Mouse (Mus musculus) kidney, adult 11 months (tissue): ENCODE results near the gene AI481877.

Experiments
- DNase-seq: peaks from one replicate; pipeline ENCODE4 v3.0.0; 2022

Gene AI481877

DNA sequence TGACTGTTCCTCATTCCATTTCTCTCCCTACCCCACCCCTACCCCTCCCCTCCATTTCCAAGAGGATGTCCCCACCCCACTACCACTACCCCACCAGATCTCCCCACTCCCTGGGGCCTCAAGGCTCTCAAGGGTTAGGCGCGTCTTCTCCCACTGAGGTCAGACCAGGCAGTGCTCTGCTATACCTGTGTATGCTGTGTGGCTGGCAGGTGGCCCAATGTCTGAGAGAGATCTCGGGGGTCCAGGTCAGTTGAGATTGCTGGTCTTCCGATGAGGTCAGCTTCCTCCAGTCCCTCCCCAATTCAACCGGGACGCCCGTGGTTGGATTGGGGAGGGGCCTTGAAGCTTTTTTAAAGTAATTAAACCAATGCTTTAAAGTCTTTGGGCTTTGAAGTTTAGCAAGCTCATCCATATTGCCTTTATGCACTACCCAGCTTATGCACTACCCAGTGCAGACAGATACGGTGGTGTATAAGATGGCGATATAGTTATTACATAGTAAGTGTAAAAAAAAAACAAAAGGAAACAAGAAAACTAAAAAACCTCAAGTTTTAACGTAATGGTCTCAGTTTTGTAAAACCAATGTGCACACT, 104.4 kb downstream of the AI481877 start:
- no peak for DNase-seq

DNA sequence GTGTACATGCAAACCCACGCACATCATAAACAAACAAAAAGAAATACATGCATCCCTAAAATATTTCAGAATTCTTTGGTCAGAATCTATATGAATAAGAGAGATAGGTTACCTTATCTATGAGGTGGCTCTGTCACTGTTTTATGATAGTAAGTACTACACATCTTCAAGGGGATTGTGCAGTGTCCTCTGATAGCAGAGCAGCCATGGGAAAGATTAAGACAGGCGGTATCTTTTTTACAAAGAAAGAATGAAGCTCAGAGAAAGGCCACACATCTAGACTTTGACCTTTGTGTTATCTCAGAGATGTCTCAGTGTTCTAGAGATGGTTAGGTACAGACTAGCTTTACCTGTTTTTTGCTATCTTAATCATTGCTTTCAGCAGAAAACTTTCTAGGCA, 121.9 kb downstream of the AI481877 start:
- DNase-seq, result no peak

DNA sequence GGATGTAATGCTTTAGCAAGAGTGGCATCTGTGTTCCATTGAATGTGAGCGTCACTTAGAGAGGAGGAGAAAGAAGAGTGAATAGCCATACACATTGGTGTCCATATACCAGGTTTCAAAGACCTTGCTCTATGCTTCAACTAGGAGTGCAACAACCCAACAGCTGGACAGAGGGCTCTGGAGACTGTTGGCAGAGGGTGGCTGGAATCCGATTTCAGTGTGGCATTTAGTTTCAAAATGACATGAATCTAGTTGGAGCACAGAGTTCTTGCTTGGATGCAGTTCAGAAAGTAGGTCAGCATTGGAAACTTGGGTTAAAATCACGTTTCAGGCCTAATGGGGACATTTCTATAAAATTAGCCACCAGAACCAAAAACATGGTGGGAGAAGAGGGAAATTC, 123.6 kb downstream of the AI481877 start:
- DNase-seq, result no peak

DNA sequence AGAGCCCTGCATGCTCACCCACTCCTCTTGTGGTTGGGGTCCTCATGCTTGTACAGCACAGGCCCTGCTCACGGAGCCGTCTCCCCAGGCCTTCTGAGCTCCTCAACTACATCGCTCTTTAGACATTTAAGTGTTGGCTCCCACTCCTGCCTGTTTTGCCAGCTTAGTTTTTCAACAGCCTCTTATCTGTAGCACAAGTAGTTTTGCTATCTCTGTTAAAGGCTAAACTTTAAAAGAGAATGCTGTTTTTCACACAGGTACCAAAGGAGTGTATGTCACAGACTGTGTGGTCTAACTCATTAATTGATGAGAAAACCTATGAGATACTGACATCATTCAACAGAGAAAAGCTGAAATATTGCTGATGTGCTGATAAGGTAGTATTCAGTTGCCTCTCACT, 127.3 kb downstream of the AI481877 start:
- no peak for DNase-seq

DNA sequence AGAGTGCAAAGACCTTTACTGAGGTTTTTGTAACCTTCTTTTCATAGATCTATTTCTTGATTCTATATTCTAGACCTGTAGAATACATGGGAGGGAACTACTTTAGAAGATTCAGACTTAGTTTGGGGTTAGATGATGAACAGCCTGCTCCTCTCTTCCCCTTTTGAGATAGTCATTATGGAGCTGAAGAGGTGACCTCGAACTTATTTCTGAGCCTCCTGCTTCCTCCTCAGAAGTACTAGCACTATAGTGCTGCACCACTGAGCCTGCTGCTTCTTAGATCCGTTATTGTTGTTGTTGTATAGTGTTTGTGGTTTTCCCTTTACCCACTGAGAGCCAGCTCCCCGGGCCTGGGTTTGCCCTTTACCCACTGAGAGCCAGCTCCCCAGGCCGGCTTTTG, 129.1 kb downstream of the AI481877 start:
- DNase-seq, result no peak

DNA sequence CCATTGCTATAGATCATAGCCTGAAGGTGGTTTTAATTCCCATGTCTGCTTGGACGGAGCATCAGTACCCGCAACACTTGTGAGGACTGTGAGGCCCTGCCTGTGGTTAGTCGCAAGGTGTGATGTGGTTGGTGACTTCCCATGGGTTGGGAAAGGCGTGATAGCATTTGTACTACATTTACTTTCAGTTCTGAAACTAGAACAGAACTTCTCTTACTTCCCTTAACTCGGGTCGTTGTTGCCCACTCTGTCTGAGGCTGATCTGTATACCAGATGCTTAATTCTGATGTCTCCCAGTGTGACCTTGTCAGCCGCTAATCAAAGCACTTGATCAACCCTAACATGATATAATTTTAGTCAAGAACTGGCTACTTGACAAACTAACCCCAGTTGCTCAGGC, 129.6 kb downstream of the AI481877 start:
- DNase-seq, result no peak

DNA sequence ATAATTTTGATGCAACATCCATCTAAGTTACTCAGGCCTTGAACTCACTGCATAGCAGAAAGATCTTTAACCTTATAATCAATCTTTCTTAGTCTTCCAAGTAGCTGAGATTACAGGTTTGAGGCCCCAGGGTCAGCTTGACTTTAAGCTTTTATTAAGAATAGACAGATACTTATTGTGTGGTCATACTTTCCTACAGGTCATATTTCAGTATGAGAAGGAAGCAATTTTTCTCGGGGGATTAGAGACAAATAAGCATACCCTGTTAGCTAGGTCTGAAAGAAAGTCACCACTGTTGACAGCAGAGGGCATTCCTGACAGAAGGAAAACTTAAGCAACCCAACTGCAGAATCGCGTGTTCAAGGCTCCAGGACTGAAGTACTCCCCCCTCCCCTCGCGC, 130.8 kb downstream of the AI481877 start:
- DNase-seq, result no peak

DNA sequence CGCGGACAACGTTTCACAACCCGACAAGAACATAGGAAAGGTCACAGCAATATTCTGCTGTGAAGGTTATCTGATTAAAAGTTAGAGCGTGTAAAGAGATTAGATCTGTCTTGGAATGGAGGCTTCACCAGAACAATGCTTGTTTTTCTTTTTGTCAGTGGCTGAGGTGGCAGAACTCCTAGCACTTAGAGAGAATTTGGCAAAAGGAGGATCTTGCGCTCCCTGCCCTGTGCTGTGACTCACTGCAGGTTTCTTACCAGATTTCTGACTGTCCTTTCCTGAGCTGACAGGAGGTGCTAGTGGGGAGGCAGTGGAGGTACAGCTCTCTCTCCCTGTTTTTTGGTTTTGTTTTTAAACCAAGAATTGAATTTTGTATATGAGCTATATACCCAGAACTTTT, 131.8 kb downstream of the AI481877 start:
- no peak for DNase-seq

DNA sequence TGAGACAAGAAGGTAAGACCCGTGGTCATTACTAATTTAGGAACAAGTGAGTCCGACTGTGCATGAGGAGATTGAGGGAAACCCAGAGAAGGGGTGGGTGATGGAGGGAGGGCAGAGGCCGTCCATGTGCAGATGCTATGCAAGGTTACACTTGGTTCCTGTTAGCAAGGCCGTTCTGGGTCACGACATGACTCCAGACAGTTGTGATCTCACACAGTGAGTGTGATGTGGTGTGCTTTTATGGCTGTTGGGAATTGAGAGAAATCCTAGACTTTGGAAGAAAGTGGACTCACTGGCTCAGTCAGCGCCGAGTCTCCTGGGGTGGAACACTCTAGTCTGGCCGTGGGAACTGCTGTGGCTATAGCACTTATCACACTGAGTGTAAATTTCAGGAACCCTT, 132.6 kb downstream of the AI481877 start:
- DNase-seq, result no peak

DNA sequence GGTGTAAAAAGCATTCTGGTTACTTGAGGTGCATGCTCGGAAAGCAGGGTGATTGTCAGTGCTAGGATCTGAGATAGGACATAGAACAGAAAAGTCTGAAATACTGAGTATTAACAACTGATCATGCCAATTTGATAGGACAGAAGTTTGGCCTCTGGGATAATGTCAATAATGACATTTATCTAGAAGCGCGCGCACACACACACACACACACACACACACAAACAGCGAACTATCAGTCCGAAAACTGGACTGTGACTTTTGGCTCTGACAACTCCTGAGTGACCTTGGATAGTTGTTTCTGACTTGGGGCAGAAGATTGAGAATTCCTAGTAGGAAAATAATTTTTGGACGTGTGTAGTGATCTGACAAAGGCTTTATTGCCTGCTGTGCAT, 135.0 kb downstream of the AI481877 start:
- no peak for DNase-seq

DNA sequence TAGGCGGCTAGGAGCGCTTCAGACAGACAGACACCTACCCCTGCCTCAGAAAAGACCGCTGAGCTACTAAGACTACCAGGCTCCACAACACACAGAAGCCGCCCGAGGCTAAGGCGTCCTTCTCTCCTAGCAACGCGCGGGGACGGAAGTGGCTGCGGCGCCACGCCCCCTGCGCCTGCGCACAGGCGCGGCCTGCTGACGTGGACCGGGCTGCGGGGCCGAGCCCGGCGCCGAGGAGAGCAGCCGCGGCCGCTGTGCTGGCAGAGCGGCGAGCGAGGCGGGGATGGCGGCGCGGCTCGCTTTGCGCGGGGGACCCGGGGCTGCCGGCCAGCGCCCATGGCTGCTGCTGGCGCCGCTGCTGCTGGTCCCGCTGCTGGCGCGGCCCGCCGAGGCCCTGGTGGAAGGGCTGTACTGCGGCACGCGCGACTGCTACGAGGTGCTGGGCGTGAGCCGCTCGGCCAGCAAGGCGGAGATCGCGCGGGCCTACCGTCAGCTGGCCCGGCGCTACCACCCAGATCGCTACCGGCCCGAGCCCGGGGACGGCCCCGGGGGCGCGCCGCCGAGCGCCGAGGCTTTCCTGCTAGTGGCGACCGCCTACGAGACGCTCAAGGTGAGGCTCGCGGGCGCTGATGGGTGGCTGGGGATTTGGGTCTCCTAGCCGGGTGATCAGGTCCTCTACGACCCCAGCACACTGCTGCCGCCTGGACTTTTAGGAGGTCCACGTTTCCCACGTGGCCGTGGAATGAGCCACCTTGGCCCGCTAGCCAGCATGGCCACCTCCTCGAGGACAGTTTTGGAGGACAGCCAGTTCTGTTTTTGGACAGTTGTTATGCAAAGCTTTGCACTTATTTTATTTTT, 135.6 kb downstream of the AI481877 start, which contains the start of gene Gm20503:
Gene Gm20503, plus strand, starts transcription at position 263 of the 858 bp plus-strand sequence.
- peak; percentile 89 for DNase-seq

DNA sequence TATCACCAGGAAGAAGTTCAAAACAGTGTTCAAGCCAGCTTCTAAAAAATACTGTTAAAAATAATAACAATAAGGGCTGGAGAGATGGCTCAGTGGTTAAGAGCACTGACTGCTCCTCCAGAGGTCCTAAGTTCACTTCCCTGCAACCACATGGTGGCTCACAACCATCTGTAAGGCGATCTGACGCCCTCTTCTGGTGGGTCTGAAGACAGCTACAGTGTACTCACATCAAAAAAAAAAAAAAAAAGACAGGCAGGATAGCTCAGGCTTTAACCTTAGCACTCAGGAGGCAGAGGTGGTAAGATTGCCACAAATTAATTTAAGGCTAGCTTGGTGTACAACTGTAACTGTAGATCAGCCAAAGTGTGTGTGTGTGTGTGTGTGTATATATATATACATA, 138.2 kb downstream of the AI481877 start:
- no peak for DNase-seq

DNA sequence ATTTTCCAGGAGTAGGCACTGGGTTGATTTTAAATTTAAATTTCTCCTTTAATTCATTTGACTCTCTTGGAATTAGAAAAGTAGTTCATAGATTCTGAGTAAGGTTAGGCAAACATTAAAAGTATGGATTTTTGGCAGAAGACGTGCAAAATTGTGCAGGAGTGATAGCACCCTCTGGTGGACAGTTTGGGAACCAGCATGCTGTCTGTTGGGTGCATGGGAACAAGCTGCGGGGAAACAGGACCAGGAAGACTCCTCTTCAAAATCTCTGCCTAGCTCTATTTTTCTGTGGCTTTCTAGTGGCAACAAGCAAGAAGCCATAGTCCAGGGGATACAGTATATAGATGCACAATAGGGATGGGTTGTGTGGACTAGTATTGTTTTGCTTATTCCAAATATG, 139.1 kb downstream of the AI481877 start:
- DNase-seq, result peak; percentile 53

DNA sequence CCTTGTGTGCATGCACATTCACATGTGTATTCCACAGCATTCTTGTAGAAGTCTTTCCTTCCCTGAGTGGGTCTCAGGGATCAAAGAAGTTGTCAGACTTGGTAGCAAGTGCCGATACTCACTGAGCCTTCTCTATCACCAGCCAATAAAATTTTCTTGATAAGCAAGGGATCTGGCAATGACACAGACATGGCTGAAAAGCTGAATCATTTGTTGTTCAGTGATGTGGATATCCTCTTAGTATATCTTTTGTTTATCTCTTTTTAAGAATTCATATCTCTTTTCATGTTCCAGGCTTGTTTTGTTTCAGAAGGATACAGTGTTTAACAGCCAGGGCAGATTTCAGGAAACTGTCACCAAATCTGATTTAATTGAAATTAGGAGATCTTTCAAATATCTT, 140.1 kb downstream of the AI481877 start:
- no peak for DNase-seq

DNA sequence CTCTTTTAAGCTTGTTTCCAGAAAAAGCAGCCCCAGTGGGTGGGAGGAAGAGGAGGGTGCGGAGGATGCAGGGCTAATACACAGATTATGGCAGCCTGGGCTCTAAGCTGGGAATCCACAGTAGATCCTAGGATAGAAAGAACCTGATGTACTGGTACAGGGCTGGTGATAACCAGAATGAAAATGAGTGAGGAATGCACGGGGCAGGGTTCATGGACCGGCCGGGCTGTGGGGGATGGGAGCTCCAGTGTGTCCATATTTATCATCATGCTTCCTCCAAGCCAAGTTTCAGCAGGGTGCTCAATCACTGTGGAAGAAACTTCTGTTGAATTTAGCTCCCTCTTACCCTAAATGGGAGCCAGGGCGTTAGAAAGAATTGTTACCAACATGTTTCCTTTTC, 141.7 kb downstream of the AI481877 start:
- DNase-seq, result peak; percentile 25

DNA sequence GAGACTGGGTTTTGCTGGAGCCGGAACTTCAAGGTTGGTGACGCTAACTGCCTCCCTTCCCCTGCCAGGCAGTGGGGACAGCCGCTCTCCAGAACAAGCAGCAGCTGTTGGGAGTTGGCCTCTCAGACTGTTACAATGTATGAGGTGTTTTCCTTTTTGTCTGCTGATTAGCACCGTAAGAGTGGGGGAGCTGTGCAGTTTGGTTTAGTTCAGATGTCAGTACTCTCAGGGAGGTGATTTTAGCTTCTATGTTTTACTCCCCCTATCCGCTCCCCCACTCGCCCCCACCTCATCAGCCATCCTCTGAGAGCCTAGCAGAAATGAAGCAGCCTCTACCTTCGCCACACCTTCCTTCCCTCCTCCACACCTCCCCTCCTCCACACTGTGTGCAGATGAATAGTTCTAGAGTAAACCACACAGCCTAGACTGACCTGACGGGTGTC, 143.5 kb downstream of the AI481877 start:
- DNase-seq, result no peak

DNA sequence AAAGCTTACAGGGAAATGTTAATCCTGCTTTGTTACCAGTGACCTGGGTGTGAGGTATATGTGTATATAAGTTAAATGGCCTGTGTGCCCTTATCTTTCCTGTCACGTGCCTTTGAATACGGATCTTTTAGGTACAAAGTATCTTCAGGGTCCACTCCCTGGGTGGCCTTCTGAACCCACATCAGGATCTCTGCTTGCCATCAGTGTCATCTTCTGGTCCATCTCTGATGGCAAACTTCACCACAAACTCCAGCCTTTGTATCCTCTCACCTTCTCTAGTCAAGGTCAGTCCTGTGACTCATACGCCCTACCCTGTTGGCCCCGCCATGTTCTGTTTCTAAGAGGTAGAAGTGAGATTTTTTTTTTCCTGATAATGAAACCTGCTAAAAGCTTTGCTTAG, 144.0 kb downstream of the AI481877 start, which contains the start of gene Dnajc25:
Gene Dnajc25, plus strand, starts transcription at position 301 of the 400 bp plus-strand sequence.
- no peak for DNase-seq
